Mouse (Mus musculus) neural tube, embryonic 14.5 days (tissue): ENCODE data around the gene Rragd. TPM values are rescaled to one million over a fixed set of nuclear protein-coding genes. Genes with fewer than 3 reads are reported as not detected.
A peak's percentile ranks its signal among the peaks of the same experiment; 100 is the strongest.

Experiments
- ATAC-seq: fragments of 200-750 bp; cut with Nextera tagmentation; 2 replicates; pipeline ENCODE4 v1.8.0; 2017; ENCODE audit warnings: low read depth, mild to moderate bottlenecking, moderate TSS enrichment, moderate library complexity
- H3K27ac ChIP-seq: fragments of 300-500 bp; sonication (generic); 2 replicates; pipeline ENCODE4 v1.5.1; 2014; ENCODE audit warnings: low read depth, mild to moderate bottlenecking, control low read depth, low read length, moderate library complexity, mixed read lengths
- H3K27me3 ChIP-seq: fragments of 300-500 bp; sonication (generic); 2 replicates; pipeline ENCODE4 v1.6.1; 2014; ENCODE audit warnings: low read length; ENCODE audit not compliant: control insufficient read depth, insufficient read depth
- H3K36me3 ChIP-seq: fragments of 300-500 bp; sonication (generic); 2 replicates; pipeline ENCODE4 v1.6.1; 2014; ENCODE audit warnings: low read length, mixed read lengths; ENCODE audit not compliant: control insufficient read depth, insufficient read depth
- H3K4me1 ChIP-seq: fragments of 300-500 bp; sonication (generic); 2 replicates; pipeline ENCODE4 v1.6.1; 2014; ENCODE audit warnings: low read length; ENCODE audit not compliant: control insufficient read depth, insufficient read depth
- H3K4me2 ChIP-seq: fragments of 300-500 bp; sonication (generic); 2 replicates; pipeline ENCODE4 v1.6.1; 2014; ENCODE audit warnings: mild to moderate bottlenecking, low read depth, low read length, control low read depth
- H3K4me3 ChIP-seq: fragments of 300-500 bp; sonication (generic); 2 replicates; pipeline ENCODE4 v1.5.1; 2014; ENCODE audit warnings: low read depth, low read length, control low read depth, mixed read lengths
- H3K9ac ChIP-seq: fragments of 300-500 bp; sonication (generic); replicated peaks from 2 replicates; pipeline ENCODE4 v1.6.1; 2014; ENCODE audit warnings: low read depth, mild to moderate bottlenecking, control low read depth, low read length, mixed read lengths
- H3K9me3 ChIP-seq: fragments of 300-500 bp; sonication (generic); 2 replicates; pipeline ENCODE4 v1.6.1; 2016; ENCODE audit warnings: low read length; ENCODE audit not compliant: control insufficient read depth
- WGBS: fragments of 180-500 bp; shearing (Covaris S2); extraction: QIAGEN DNeasy Blood & Tissue Kit; methylation state at CpG from one replicate; pipeline ENCODE4 v1.1.7; 2014; 5-methylcytosine and 5-hydroxymethylcytosine counted together
- polyA plus RNA-seq: library from polyadenylated mRNA; unstranded; fragments of >200 nt; fragmentation: Nextera tagmentation; extraction: Ambion mirVana; gene quantifications from 2 replicates; pipeline ENCODE4 v1.2.1, GENCODE M21; 2014

Rragd gene
- polyA plus RNA-seq, 1 experiment from 2014 or later = 58.7 TPM

DNA sequence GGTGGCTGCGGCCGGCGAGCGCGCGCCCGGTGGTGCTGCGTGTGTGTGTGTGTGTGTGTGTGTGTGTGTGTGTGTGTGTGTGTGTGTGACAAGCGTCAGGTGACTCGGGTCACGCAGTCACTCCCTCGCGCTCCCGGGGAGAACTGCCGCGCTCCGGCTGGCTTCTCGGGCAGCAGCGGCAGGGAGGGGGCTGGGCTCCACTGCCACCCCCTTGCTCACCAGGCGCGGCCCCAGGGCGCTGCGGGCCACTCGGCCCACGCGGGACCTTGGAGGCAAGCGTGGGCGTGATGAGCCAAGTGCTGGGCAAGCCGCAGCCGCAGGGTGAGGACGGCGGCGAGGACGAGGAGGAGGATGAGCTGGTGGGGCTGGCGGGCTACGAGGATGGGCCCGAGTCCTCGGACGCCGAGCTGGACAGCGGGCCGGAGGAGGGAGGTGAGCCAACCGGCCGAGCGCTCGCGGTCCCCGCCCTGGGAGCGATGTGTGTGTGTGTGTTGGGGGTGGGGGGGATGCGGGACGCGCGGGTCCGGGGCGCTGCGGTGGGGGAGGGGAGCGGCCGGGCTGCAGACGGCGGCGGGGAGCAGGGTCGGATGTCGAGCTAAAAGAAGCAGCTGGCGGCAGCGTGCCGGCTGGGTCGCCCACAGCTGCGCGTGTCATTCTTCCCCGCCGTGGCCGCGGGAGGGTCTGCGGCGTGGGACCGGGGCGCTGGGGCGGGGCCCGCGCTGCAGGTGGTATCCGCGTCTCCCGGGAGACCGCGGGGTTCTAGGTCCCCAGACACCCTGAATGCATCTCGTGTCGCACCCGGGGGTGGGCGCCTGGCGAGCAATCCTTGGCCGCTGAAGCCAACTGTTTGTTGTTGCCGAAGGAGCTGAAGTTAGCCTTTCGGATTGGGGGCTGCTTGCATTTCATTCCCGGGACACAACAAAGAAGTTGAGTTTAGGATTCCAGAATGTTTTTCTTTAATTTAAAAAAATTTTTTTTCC is 629 bp downstream of the Rragd start:
- Histone ChIP-seq H3K4me1 (peaks cover 13% of the 10 kb centered on the region; the same call in 1 of the 2 replicates), H3K27me3 (no peaks in the 10 kb centered on the region), H3K27ac (peak overlapping the region; percentile 89), H3K4me3 (peak overlapping the region; percentile 94), H3K9me3 (no peaks in the 10 kb centered on the region), H3K4me2 (peak overlapping the region; percentile 87), H3K9ac (peak overlapping the region; percentile 88), H3K36me3 (no peaks in the 10 kb centered on the region)
- peak; percentile 76 for ATAC-seq
- under 1% methylated on average over 77 of the region's 94 CpGs for WGBS

DNA sequence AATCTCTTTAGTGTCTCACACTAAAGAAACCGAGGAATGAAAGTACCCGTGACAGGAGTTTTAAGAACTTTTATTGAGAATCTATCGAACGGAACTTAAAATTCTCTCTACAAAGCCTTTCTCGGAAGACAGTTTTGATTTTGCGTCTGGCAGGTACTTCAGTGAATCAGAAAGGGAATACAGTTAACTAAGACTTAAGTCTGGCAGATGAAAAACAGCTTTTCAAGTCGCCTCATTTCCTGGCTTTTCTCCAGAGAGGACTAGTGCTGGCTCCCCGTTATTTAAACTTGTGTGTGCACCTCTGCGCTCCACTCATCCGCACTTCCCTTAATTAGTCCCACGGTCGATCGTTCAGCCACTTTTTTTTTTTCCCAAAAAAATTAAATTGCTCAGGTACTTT is 1.4 kb downstream of the Rragd start:
- H3K27me3 ChIP-seq = no peaks in the 10 kb centered on the region
- no peaks in the 10 kb centered on the region for H3K9me3 ChIP-seq
- ATAC-seq = no peak
- H3K9ac ChIP-seq = peak overlapping the region; percentile 88
- H3K36me3 ChIP-seq = no peaks in the 10 kb centered on the region
- H3K4me2 ChIP-seq = peak overlapping the region; percentile 87
- peak overlapping the region; percentile 94 for H3K4me3 ChIP-seq
- H3K4me1 ChIP-seq = peaks cover 13% of the 10 kb centered on the region; the same call in 1 of the 2 replicates
- under 1% methylated on average over 13 of the region's 13 CpGs for WGBS
- peak overlapping the region; percentile 89 for H3K27ac ChIP-seq

DNA sequence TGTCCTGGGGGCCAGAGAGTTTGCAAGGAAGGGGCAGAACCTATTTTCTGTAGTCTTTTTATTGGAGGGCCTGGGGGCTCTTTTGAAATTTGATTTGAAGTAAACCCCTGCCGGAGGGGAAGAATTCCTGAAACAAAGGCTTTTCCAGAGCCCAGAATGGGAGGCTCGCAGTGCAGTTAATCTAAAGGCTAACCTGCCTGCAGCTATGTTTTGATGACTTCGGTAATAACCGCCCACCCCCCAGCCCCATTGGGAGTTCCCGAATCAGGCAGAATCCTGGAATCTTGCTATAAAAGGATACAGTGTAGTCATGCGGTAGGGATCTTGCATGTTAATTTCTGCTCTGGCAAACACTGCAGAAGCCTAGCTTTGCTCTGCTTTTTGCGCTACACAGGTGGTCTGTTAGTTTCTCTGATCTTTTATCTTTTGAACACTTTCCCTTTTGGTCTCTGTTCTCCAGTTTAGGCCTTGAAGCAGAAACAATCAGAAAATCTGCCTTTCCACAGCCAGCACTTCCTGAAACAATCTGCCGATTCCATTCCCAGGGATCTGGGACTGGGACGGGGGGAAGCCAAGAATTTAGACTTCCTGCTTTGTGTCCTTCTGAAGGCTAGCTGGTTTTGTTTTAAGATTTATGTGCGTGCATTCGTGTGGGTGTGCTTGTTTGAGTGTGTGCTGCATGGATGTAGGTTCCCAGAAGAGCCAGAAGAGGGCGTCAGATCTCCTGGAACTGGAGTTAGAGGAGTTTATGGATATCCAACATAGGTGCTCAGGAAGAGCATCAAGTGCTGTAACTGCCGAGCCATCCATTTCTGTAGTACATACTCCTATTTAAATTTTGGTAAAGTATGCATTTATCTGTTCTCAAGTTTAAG is 2.2 kb downstream of the Rragd start:
- H3K9me3 ChIP-seq = no peaks in the 10 kb centered on the region
- no peak for ATAC-seq
- peak overlapping the region; percentile 94 for H3K4me3 ChIP-seq
- H3K9ac ChIP-seq = peak overlapping the region; percentile 88
- H3K27ac ChIP-seq = peak overlapping the region; percentile 89
- no peaks in the 10 kb centered on the region for H3K27me3 ChIP-seq
- peaks cover 13% of the 10 kb centered on the region; the same call in 1 of the 2 replicates for H3K4me1 ChIP-seq
- H3K36me3 ChIP-seq = no peaks in the 10 kb centered on the region
- WGBS = 9% methylated on average over 13 of the region's 13 CpGs
- H3K4me2 ChIP-seq = peak overlapping the region; percentile 87

DNA sequence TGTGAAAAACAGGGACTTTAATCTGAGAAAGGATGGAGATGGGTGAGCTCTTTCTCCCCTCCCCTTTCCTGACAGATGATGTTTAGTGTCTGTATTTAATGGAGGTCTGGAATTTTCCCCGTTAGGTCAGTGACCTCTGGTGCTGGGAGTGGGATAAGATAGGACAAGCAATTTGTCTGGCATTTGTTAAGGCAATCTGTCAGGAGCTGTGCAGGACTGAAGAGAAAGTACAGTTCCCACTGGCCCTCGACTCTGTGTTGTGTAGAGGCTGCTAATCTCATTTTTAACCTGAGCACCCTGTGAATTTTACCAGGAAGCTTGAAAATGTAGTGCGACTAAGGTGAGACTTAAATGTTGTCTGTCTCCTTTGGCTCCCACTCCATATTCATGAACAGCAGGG is 2.8 kb downstream of the Rragd start:
- Histone ChIP-seq H3K27me3 (no peaks in the 10 kb centered on the region), H3K9ac (no peak overlapping the region), H3K4me1 (peaks cover 13% of the 10 kb centered on the region; the same call in 1 of the 2 replicates), H3K4me2 (no peak overlapping the region; the same call in 1 of the 2 replicates), H3K9me3 (no peaks in the 10 kb centered on the region), H3K36me3 (no peaks in the 10 kb centered on the region), H3K27ac (no peak overlapping the region), H3K4me3 (no peak overlapping the region)
- 12% methylated on average over 3 of the region's 3 CpGs for WGBS
- ATAC-seq = no peak

DNA sequence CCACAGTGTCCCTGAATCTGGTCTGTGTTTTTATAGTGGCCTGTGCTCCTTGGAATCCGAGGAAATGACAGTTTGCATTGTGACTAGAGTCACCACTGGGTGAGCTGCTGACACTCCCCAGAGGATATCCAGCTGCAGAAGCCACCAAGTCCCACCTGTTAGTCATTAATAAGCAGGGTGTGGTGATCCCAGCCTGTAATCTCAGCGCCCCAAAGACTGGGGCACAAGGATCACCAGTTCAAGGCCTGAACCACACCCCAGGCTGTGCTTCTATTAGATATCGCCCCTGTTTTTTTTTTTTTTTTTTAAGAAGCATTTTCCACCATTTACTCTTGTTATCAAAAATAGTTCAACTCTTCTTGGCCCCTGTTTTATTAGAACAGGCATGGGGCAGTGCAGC is 4.2 kb downstream of the Rragd start:
- peaks cover 11% of the 10 kb centered on the region; the same call in 1 of the 2 replicates for H3K4me1 ChIP-seq
- no peak overlapping the region for H3K9ac ChIP-seq
- no peak overlapping the region for H3K4me2 ChIP-seq
- ATAC-seq = no peak
- no peak overlapping the region for H3K27ac ChIP-seq
- WGBS = 62% methylated on average over 3 of the region's 3 CpGs
- no peaks in the 10 kb centered on the region for H3K36me3 ChIP-seq
- no peaks in the 10 kb centered on the region for H3K9me3 ChIP-seq
- no peak overlapping the region for H3K4me3 ChIP-seq
- no peaks in the 10 kb centered on the region for H3K27me3 ChIP-seq

DNA sequence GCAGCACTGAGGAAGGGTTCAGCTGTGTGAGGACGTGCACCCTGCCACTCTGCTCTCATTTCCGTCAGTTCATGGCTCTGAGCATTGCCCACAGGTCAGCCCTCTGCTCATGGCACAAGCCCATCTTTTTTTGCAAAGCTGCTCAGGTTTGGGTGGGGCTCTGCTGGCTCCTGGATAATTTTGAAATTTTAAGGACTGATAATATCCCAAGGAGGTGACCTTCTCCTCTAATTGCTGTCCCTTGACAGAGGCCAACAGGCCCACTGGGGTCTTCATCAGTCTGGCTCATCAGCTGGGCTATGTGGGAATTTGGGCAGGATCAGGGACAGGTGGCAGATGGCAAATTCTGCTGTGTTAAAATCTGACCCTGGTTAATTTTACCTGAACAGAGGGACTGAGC is 6.5 kb downstream of the Rragd start:
- Histone ChIP-seq H3K4me1 (peaks cover 9% of the 10 kb centered on the region; the same call in 1 of the 2 replicates), H3K4me3 (no peak overlapping the region), H3K36me3 (no peaks in the 10 kb centered on the region), H3K9me3 (no peaks in the 10 kb centered on the region), H3K27me3 (no peaks in the 10 kb centered on the region), H3K27ac (no peak overlapping the region), H3K4me2 (no peak overlapping the region), H3K9ac (no peak overlapping the region)
- WGBS = 76% methylated on average over 2 of the region's 2 CpGs
- no peak for ATAC-seq

DNA sequence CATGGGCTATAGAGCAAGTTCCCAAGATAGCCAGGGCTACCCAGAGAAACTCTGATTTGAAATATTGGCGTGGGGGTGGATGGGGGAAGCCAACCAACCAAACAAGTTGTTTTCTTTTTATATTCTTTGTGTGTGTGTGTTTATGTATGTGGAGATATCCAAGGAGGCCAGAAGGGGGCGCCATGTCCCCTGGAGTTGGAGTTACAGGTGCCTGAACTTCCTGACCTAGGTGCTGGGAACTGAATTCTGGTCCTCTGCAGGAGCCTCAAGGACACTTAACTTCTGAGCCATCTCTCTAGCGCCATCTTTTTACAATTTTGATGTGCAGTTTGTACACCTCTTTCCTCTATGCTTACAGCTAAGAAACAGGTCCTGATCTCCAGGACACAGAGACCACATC is 11.3 kb downstream of the Rragd start:
- no peaks in the 10 kb centered on the region for H3K9me3 ChIP-seq
- H3K27ac ChIP-seq = no peak overlapping the region
- H3K4me1 ChIP-seq = no peaks in the 10 kb centered on the region
- ATAC-seq = no peak
- no peaks in the 10 kb centered on the region for H3K36me3 ChIP-seq
- no peak overlapping the region for H3K9ac ChIP-seq
- no peak overlapping the region for H3K4me2 ChIP-seq
- H3K4me3 ChIP-seq = no peak overlapping the region
- 84% methylated on average over 3 of the region's 3 CpGs for WGBS
- H3K27me3 ChIP-seq = no peaks in the 10 kb centered on the region

DNA sequence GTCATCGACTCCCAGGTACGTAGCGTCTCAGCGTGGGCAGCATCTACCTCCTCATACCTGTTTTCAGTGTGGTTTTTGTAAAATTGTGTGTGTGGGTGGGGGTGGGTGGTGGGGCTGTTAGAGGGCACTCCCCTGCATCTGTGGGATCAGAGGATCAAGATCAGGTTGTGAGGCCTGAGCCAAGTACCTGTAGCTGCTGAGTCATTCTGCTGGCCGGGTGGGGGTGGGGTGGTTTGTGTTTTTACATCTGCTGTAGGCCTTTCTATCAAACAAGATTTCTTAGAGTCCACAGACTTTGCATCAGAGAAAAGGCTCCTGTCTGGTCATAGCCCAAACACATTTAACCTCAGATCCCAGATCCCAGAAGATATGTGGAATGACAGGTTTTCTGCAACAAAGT is 13.2 kb downstream of the Rragd start:
- no peaks in the 10 kb centered on the region for H3K27me3 ChIP-seq
- H3K4me1 ChIP-seq = no peaks in the 10 kb centered on the region
- WGBS = 94% methylated on average over 5 of the region's 5 CpGs
- H3K9me3 ChIP-seq = no peaks in the 10 kb centered on the region
- no peaks in the 10 kb centered on the region for H3K36me3 ChIP-seq
- no peak overlapping the region for H3K9ac ChIP-seq
- H3K4me2 ChIP-seq = no peak overlapping the region
- no peak overlapping the region for H3K27ac ChIP-seq
- no peak overlapping the region for H3K4me3 ChIP-seq
- ATAC-seq = no peak
